Mouse (Mus musculus) CH12.LX (cell line): ENCODE data around the gene Rab33b.

Experiments
- CTCF ChIP-seq, 2 experiments: IDR thresholded peaks in 1 of 2; conservative IDR thresholded peaks in 1 of 2; 2 replicates each; pipeline ENCODE4 v1.5.1; 2011 to 2012; ENCODE audit warnings: low read depth in 2 of 2, low read length in 2 of 2, improper control_type of control experiment in 1 of 2, inconsistent platforms in 1 of 2, mild to moderate bottlenecking in 1 of 2, moderate library complexity in 1 of 2
- E2F4 ChIP-seq: IDR thresholded peaks from 2 replicates; pipeline ENCODE4 v1.6.1; 2011; ENCODE audit warnings: low read depth, low read length, improper control_type of control experiment; ENCODE audit not compliant: insufficient replicate concordance
- JUN ChIP-seq: IDR thresholded peaks from 2 replicates; pipeline ENCODE4 v1.6.1; 2011; ENCODE audit warnings: low read depth, mild to moderate bottlenecking, low read length, improper control_type of control experiment, moderate library complexity; ENCODE audit not compliant: insufficient read depth
- MYC ChIP-seq: IDR thresholded peaks from 2 replicates; pipeline ENCODE4 v1.6.1; 2011; ENCODE audit warnings: low read depth, mild to moderate bottlenecking, improper control_type of control experiment, low read length

DNA sequence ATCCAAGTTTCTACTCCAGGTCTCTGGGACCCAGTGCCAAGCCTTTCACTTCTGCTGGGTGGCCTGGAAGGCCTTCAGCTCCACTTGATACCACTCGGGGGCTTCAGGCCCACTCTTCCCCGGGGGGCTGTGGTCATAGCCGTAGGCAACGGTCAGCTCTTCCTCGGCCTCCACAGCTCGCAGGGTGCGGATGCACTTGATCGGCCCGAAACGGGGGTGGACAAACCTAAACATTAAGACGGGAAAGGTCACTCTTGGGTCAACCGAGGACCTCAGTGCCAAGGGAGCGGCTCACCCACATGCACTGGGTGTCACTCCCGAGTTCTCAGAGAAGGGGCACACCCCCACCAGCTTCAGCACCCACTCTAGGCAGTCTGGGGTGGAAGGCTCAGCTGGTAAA, 37.5 kb downstream of the Rab33b start:
- no peak for TF ChIP-seq MYC
- TF ChIP-seq JUN, result no peak
- no peak for TF ChIP-seq E2F4
- TF ChIP-seq CTCF (conservative IDR thresholded peaks at IDR 0.05 in 1 of 2, IDR thresholded peaks at IDR 0.05 in 1 of 2; ENCODE audit: low read depth in 2 of 2, low read length in 2 of 2), result no peak
